Mouse (Mus musculus): ENCODE measurements around the gene Esr1. TPM values are rescaled to one million over a fixed set of nuclear protein-coding genes. Genes with fewer than 3 reads are reported as not detected.
A peak's percentile ranks its signal among the peaks of the same experiment; 100 is the strongest.

Esr1 gene
- polyA plus RNA-seq, 1 experiment = not detected

DNA sequence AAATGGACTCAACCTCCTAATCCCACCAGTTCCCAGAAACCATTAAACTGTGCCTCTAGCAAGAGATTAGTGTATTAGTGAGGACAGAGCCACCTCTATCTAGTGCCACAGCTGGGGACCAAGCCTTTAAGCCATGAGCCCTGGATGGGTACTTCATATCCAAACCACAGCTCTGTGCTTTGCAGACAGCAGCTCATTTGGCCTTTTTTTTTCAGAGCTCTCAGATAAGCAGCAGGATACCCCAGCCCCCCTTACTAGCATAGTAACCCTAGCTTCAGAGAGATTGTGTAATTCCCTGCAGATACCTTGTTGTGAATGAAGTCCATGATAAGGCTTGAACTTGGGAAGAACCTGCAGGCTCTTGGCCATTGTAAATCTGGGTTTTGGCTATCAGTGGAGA, 11.9 kb downstream of the Esr1 start:
- H3K27me3 ChIP-seq (ENCODE audit: control insufficient read depth, insufficient read depth, low read length, poor library complexity, severe bottlenecking) = no peaks in the 10 kb centered on the region
- TF ChIP-seq POLR2A (IDR thresholded peaks at IDR 0.05; ENCODE audit: insufficient read depth, low read length) = no peak
- TF ChIP-seq EP300 (IDR thresholded peaks at IDR 0.05; ENCODE audit: insufficient read depth, low read depth, low read length) = no peak
- TF ChIP-seq CTCF (IDR thresholded peaks at IDR 0.05; ENCODE audit: low read depth, low read length) = no peak
- no peak overlapping the region for H3K9ac ChIP-seq (ENCODE audit: low read depth, poor library complexity, severe bottlenecking)
- H3K9me3 ChIP-seq (replicated peaks; ENCODE audit: control insufficient read depth, insufficient read depth, low read length, poor library complexity, severe bottlenecking) = no peaks in the 10 kb centered on the region
- no peaks in the 10 kb centered on the region for H3K4me1 ChIP-seq (ENCODE audit: control insufficient read depth, insufficient read depth, low read length)
- no peaks in the 10 kb centered on the region for H3K36me3 ChIP-seq (ENCODE audit: control insufficient read depth, insufficient read depth, low read length, poor library complexity, severe bottlenecking)
- H3K4me3 ChIP-seq (ENCODE audit: low read depth, low read length) = no peak overlapping the region
- no peak overlapping the region for H3K27ac ChIP-seq (ENCODE audit: insufficient read depth, low read length)

DNA sequence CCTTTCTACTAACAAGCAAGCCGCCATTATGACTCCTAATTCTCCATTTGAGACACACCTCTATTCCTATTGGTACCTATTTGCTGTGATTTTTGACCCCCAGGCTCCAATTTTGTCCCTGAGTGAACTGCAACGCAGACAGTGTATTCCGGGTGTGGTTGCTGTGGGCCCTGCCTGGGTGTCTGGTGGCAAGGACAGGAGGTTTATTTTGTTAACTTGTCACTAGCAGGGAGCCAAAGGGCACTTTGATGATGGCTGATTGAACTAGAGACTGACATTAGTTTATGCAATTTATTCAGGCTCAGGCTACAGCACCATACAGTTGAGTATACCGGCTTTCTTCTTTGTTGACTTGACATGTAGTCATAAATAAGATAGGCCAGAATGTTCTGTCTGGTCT, 13.2 kb downstream of the Esr1 start:
- Histone ChIP-seq H3K9ac (ENCODE audit: low read depth, poor library complexity, severe bottlenecking) (no peak overlapping the region), H3K4me1 (ENCODE audit: control insufficient read depth, insufficient read depth, low read length) (no peaks in the 10 kb centered on the region), H3K27me3 (ENCODE audit: control insufficient read depth, insufficient read depth, low read length, poor library complexity, severe bottlenecking) (no peaks in the 10 kb centered on the region), H3K9me3 (replicated peaks; ENCODE audit: control insufficient read depth, insufficient read depth, low read length, poor library complexity, severe bottlenecking) (no peaks in the 10 kb centered on the region), H3K27ac (ENCODE audit: insufficient read depth, low read length) (no peak overlapping the region), H3K4me3 (ENCODE audit: low read depth, low read length) (no peak overlapping the region), H3K36me3 (ENCODE audit: control insufficient read depth, insufficient read depth, low read length, poor library complexity, severe bottlenecking) (no peaks in the 10 kb centered on the region)
- TF ChIP-seq CTCF (IDR thresholded peaks at IDR 0.05; ENCODE audit: low read depth, low read length) = no peak
- no peak for TF ChIP-seq POLR2A (IDR thresholded peaks at IDR 0.05; ENCODE audit: insufficient read depth, low read length)
- no peak for TF ChIP-seq EP300 (IDR thresholded peaks at IDR 0.05; ENCODE audit: insufficient read depth, low read depth, low read length)

DNA sequence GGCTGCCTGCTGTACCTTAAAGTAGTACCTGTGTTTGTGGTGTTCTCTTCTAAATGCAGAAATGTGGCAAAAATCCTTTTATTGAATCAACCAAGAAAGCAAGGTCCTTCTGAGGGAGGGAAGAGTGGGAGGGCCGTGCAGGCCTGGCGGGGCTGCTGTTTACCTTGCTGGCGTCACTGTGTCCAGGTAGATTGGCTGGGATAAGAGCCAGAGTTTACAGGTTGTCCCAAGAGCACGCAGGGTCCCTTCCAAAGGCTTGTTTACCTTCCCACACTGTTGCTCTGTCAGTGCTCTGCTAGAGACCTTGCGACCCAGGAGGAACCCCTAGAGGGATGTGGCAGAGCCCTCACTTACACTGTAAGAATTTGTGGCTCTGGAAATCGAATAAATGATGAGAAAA, 13.9 kb downstream of the Esr1 start:
- Histone ChIP-seq H3K27me3 (ENCODE audit: control insufficient read depth, insufficient read depth, low read length, poor library complexity, severe bottlenecking) (no peaks in the 10 kb centered on the region), H3K27ac (ENCODE audit: insufficient read depth, low read length) (no peak overlapping the region), H3K4me1 (ENCODE audit: control insufficient read depth, insufficient read depth, low read length) (no peaks in the 10 kb centered on the region), H3K4me3 (ENCODE audit: low read depth, low read length) (no peak overlapping the region), H3K36me3 (ENCODE audit: control insufficient read depth, insufficient read depth, low read length, poor library complexity, severe bottlenecking) (no peaks in the 10 kb centered on the region), H3K9ac (ENCODE audit: low read depth, poor library complexity, severe bottlenecking) (no peak overlapping the region), H3K9me3 (replicated peaks; ENCODE audit: control insufficient read depth, insufficient read depth, low read length, poor library complexity, severe bottlenecking) (no peaks in the 10 kb centered on the region)
- TF ChIP-seq CTCF (IDR thresholded peaks at IDR 0.05; ENCODE audit: low read depth, low read length) (no peak), POLR2A (IDR thresholded peaks at IDR 0.05; ENCODE audit: insufficient read depth, low read length) (no peak), EP300 (IDR thresholded peaks at IDR 0.05; ENCODE audit: insufficient read depth, low read depth, low read length) (no peak)

GRCm38 (mm10) chr10:4626432-4626831, 15.0 kb downstream of the Esr1 start:
- no peak for TF ChIP-seq POLR2A (IDR thresholded peaks at IDR 0.05; ENCODE audit: insufficient read depth, low read length)
- TF ChIP-seq CTCF (IDR thresholded peaks at IDR 0.05; ENCODE audit: low read depth, low read length) = peak; percentile 86
- Histone ChIP-seq H3K9ac (ENCODE audit: low read depth, poor library complexity, severe bottlenecking) (no peak overlapping the region), H3K4me3 (ENCODE audit: low read depth, low read length) (no peak overlapping the region), H3K9me3 (replicated peaks; ENCODE audit: control insufficient read depth, insufficient read depth, low read length, poor library complexity, severe bottlenecking) (no peaks in the 10 kb centered on the region), H3K4me1 (ENCODE audit: control insufficient read depth, insufficient read depth, low read length) (no peaks in the 10 kb centered on the region), H3K36me3 (ENCODE audit: control insufficient read depth, insufficient read depth, low read length, poor library complexity, severe bottlenecking) (no peaks in the 10 kb centered on the region), H3K27ac (ENCODE audit: insufficient read depth, low read length) (no peak overlapping the region), H3K27me3 (ENCODE audit: control insufficient read depth, insufficient read depth, low read length, poor library complexity, severe bottlenecking) (no peaks in the 10 kb centered on the region)

- H3K9ac ChIP-seq (ENCODE audit: low read depth, poor library complexity, severe bottlenecking) = no peak overlapping the region
- no peaks in the 10 kb centered on the region for H3K36me3 ChIP-seq (ENCODE audit: control insufficient read depth, insufficient read depth, low read length, poor library complexity, severe bottlenecking)
- no peaks in the 10 kb centered on the region for H3K9me3 ChIP-seq (replicated peaks; ENCODE audit: control insufficient read depth, insufficient read depth, low read length, poor library complexity, severe bottlenecking)
- no peak overlapping the region for H3K4me3 ChIP-seq (ENCODE audit: low read depth, low read length)
- H3K27me3 ChIP-seq (ENCODE audit: control insufficient read depth, insufficient read depth, low read length, poor library complexity, severe bottlenecking) = no peaks in the 10 kb centered on the region
- no peaks in the 10 kb centered on the region for H3K4me1 ChIP-seq (ENCODE audit: control insufficient read depth, insufficient read depth, low read length)
- H3K27ac ChIP-seq (ENCODE audit: insufficient read depth, low read length) = no peak overlapping the region
- TF ChIP-seq CTCF (IDR thresholded peaks at IDR 0.05; ENCODE audit: low read depth, low read length) (no peak), POLR2A (IDR thresholded peaks at IDR 0.05; ENCODE audit: insufficient read depth, low read length) (no peak), EP300 (IDR thresholded peaks at IDR 0.05; ENCODE audit: insufficient read depth, low read depth, low read length) (no peak)
Measured at GRCm38 (mm10) chr10:4626996-4627395, 15.6 kb downstream of the Esr1 start.

GRCm38 (mm10) chr10:4627415-4627814, 16.0 kb downstream of the Esr1 start:
- no peaks in the 10 kb centered on the region for H3K27me3 ChIP-seq (ENCODE audit: control insufficient read depth, insufficient read depth, low read length, poor library complexity, severe bottlenecking)
- no peaks in the 10 kb centered on the region for H3K9me3 ChIP-seq (replicated peaks; ENCODE audit: control insufficient read depth, insufficient read depth, low read length, poor library complexity, severe bottlenecking)
- H3K27ac ChIP-seq (ENCODE audit: insufficient read depth, low read length) = no peak overlapping the region
- no peaks in the 10 kb centered on the region for H3K36me3 ChIP-seq (ENCODE audit: control insufficient read depth, insufficient read depth, low read length, poor library complexity, severe bottlenecking)
- H3K9ac ChIP-seq (ENCODE audit: low read depth, poor library complexity, severe bottlenecking) = no peak overlapping the region
- no peak for TF ChIP-seq POLR2A (IDR thresholded peaks at IDR 0.05; ENCODE audit: insufficient read depth, low read length)
- TF ChIP-seq EP300 (IDR thresholded peaks at IDR 0.05; ENCODE audit: insufficient read depth, low read depth, low read length) = no peak
- no peak for TF ChIP-seq CTCF (IDR thresholded peaks at IDR 0.05; ENCODE audit: low read depth, low read length)
- H3K4me3 ChIP-seq (ENCODE audit: low read depth, low read length) = no peak overlapping the region
- no peaks in the 10 kb centered on the region for H3K4me1 ChIP-seq (ENCODE audit: control insufficient read depth, insufficient read depth, low read length)
